Mouse (Mus musculus) CH12F3 (cell line): ENCODE measurements around the gene Ccnd3.
"Not testable (repeated sequence)": the region's sequence is repeated elsewhere in the genome, so short reads cannot be mapped to it uniquely, and the experiment has no call there.

Source experiments
- in situ Hi-C: fragments of 300-500 bp; cut with MboI; formaldehyde crosslinking; loops from 2 replicates; pipeline ENCODE4 v1.14.3; 2020; ENCODE audit warnings: low sequenced_read_pairs

Gene Ccnd3

DNA sequence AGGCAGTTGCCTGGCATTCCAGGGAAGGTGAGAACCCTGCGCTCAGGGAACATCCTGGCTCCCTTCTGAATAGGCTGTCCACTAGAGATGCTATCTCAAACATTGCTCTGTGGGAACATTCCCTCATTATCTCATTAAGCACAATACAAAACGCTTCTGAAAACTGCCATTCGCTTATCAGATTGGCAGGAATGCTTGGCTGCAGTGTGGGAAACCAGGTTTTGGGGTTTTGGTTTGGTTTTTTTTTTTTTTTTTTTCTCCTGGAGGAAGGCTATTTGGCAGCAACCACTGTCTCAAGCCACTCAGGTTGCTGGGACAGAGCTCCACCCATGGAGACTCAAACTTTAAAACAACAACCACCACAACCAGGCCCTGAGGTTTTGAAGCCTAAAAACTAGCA, 25.0 kb upstream of the Ccnd3 start:
- in situ Hi-C loops: loop anchor here (25.0 kb wide), 1 partner anchor 93 kb away; the partner anchor contains the start of gene Guca1b

- in situ Hi-C loops: loop anchor here (25.0 kb wide), 1 partner anchor 95 kb away; the partner anchor contains the start of gene Guca1b
Measured at GRCm38 (mm10) chr17:47482401-47482800, 22.4 kb upstream of the Ccnd3 start.

DNA sequence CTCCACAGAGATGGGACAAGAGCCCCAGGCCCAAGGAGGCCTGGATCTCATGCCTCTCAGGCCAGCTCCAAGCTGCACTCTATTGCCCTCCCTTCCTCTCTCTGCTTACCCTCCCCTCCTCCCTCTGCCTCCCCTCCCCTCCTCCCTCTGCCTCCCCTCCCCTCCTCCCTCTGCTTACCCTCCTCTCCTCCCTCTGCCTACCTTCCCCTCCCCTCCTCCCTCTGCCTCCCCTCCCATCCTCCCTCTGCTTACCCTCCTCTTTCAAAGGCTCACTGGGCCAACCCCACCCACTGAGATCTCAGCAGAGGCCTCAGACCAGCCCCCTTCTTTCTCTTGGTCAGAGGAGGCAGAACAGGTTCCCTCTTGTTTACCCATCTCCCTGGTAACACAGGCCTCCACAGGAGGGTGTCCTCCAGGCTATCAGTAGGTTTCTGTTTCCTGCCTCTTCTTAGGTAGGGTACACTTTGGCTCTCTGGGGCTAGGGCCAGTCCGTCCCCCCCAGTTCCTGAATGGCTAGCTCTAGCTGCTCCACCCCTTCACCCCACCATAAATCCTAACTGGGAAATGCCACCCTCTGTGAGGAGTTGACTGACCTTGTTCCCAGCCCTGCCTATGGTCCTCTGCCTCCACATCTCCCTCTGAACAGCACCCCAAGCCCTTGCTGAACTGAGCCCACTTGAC, 20.5 kb upstream of the Ccnd3 start:
- in situ Hi-C loops: loop anchor here (25.0 kb wide), 1 partner anchor 97 kb away; the partner anchor contains the start of gene Guca1b

DNA sequence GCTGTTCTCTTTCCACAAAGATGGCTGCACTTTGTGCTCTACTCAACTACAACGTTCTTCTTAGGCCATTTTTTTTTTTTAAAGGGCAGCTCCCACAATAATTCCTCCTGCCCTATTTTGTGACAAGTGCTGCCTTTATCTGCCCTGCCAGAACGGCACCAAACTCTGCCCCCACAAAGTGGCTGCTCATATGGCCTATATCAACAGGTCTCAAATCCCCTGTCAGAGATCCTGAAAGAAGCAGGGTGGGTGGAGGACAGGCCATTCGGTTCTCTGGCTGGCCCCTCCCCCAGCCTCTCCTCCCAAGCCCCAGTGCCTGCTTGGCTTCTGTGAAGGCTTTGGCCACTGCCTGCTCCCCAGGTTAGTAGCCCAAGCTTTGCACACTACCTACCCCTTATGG, 19.9 kb upstream of the Ccnd3 start:
- in situ Hi-C loops: loop anchor here (25.0 kb wide), 1 partner anchor 98 kb away; the partner anchor contains the start of gene Guca1b

GRCm38 (mm10) chr17:47485791-47486190, 19.1 kb upstream of the Ccnd3 start:
- in situ Hi-C loops: loop anchor here (25.0 kb wide), 1 partner anchor 98 kb away; the partner anchor contains the start of gene Guca1b

DNA sequence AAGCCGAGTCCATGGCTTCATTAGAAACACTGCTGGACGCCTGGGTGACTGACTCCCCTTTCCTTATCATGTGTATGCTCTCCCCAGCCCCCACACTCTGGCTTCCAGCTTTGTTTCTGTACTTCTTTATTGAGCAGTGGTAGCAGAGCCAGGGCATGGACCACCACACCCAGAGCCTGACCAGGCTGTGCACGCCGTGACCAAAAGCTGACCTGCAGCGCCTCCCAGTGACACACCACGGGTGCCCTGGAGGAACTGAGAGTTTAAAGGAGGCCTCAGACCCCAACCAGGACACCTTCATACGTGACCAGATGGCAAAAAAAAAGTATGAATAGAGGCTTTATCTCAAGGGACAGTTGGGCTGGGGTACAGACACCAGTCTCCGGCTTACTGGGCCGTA, 14.1 kb upstream of the Ccnd3 start:
- in situ Hi-C loops: loop anchor here (25.0 kb wide), 1 partner anchor 103 kb away; the partner anchor contains the start of gene Guca1b

DNA sequence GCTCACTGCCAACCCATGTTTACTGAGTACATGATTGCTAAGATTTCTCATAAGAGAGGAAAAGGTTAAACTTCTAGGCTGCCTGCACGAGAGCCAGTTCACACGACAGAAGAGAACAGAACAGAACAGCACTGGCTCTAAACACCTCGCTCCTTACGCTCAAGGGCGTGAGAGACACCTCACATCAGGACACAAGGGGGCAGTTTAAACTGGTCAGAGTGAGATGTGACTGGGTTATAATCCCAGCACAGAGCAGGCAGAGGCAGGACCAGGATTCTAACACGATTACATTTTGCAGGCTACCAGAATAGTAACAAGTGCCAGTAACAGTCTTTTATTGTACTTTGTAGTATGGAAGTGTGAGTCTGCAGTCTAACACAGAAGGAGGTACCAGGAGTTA, 12.1 kb upstream of the Ccnd3 start:
- in situ Hi-C loops: loop anchor here (25.0 kb wide), 1 partner anchor 105 kb away; the partner anchor contains the start of gene Guca1b

- in situ Hi-C loops: loop anchor here (25.0 kb wide), 1 partner anchor 106 kb away; the partner anchor contains the start of gene Guca1b
Measured at GRCm38 (mm10) chr17:47493653-47494052, 11.2 kb upstream of the Ccnd3 start.

- in situ Hi-C loops: loop anchor here (25.0 kb wide), 1 partner anchor 107 kb away; the partner anchor contains the start of gene Guca1b
Measured at GRCm38 (mm10) chr17:47494132-47494531, 10.7 kb upstream of the Ccnd3 start.

DNA sequence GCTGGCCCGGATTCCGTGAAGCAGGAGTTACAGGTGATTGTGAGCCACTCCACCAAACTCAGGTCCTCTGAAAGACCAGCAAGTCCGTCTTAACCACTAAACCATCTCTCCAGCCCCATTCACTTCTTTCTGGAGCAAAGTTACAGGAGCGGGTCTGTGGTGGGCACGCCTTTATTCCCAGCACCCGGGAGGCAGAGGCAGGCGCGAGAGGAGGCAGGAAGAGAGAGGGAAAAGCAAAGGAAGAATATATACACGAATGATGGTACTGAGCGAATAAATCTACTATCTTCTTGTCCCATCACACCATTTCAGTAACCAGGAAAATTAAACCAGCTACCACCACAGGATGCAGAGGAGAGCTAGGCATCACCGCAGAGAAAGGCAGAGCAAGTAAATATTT, 3.3 kb upstream of the Ccnd3 start:
- in situ Hi-C loops: no loop called here

DNA sequence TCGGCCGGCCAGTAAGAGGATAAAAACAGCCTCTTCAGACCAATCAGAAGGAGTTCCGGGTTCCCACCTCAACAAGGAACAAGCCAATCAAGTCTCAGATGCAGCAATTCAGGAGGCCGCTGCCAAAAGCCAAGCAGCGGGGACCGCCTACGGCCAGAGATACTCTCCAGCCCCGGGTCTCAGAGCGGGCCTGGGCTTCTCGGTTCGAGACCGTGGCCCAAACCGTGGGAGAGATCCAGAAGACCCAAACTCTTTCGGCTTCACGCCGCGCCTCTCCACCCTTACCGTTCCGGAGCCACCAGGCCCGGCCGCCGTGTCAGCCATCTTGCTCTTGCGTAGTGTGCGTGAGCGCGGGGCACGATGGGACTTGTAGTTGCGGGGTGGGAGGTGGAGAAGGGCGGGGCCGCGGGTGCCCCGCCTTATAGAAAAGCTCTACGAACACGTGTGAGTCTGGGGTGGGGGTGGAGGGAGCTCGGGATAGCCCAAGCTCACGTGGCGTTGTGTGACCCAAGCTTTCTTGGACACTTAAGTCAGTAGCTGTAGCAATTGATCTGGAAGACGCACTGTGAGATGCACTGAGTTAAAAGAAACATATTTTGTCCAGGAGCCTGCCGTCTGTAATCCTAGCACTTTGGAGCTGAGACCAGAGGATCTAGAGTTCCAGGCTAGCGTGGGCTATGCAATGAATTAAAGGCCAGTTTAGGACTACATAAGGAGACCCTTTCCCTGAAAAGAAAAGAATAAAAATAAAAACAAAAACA, 2.7 kb upstream of the Ccnd3 start, which contains the start of gene Taf8:
TSS of gene Taf8 (minus strand) at position 347 of the 761 bp plus-strand sequence.
- in situ Hi-C loops: no loop called here

- in situ Hi-C loops: not testable (repeated sequence)
Measured at GRCm38 (mm10) chr17:47502707-47503045, 2.2 kb upstream of the Ccnd3 start.

DNA sequence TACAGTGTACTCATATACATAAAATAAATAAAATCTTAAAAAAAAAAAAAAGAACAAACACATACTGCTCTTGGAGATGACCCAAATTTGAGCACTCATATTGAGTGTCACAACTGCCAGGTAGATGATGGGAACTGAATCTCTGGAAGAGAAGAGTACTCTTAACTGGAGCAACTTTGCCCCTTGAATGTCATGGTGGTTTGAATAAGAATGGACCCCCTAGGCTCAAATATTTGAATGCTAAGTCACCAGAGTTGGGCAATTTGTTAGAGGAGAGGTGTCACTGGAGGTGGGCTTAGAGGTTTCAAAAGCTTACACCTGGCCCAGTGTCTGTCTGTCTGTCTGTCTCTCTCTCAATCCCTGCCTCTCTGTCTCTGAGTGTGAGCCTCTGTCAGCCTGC, 1.2 kb upstream of the Ccnd3 start:
- in situ Hi-C loops: no loop called here

DNA sequence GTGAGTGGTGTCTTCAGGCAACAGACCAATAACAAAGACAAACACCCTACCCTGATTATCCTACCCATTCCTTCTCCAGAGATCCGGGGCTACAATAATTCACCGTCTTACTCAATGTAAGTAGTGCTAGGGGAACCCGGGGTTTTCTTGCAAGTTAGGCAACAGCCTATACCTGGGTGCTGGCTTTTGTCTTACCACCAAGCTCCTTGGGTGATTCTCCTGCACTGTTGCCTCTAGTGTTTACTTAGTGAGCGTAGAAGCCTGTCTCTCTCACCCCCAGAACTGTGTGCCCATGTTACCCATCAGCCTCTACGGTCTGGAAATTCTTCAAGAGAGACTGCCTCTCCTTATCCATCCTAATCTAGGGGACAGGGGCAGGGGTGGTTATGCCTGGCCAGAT, 623 bp upstream of the Ccnd3 start:
- in situ Hi-C loops: no loop called here

DNA sequence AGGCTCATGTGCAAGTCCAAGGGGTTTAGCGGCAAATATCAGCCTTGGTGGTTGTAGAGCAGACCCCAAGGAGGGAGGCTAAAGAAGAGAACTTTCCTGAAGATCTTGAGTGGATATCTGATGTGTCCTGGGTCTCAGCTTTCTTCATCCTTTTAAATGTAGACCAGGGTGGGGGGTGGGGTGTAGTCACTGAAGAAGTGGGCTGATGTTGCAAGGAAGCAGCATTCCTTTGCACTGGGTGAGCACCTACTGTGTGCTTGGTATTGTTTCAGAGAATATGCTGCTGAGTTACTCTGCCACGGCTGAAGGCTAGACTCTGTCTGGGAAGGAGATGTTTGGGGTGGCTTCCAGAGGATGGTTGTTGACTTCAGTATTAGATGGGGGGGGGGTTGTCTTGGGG, 715 bp downstream of the Ccnd3 start:
- in situ Hi-C loops: no loop called here

- in situ Hi-C loops: no loop called here
Measured at GRCm38 (mm10) chr17:47506042-47506441, 1.2 kb downstream of the Ccnd3 start.

DNA sequence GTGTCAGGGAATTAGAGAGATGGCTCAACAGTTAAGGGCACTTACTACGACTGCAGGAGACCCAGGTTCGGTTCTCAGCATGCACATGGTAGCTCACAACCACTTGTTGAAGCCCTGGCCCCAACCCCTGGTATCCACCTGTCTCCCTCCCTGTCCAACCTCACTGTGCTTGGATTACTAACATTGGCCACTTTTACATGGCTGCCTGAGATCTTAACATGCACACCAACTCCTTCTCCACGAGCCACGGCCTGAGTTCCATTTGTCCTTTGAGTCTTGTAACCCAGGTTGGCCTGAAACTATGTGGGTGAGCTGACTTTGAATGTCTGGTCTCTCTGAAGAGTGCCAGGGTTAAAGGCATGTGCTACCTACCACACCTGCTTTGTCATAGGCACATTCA, 1.8 kb downstream of the Ccnd3 start:
- in situ Hi-C loops: no loop called here

DNA sequence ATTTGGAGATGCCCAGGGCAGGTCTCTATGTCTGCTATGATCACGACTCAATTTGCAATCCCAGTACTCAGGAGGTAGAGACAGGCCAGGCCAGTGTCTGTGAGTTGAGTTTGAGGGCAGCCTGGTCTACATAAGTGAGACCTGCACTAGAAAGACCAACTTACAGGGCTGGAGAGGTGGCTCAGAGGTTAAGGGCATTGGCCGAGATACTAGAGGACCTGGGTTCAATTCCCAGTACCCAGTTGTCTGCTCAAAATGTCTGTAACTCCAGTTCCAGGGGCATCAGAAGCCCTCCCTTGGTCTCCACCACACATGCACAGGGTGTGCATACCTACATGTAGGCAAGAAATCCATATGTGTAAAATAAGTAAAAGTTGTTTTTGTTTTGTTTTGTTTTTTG, 2.7 kb downstream of the Ccnd3 start:
- in situ Hi-C loops: no loop called here

DNA sequence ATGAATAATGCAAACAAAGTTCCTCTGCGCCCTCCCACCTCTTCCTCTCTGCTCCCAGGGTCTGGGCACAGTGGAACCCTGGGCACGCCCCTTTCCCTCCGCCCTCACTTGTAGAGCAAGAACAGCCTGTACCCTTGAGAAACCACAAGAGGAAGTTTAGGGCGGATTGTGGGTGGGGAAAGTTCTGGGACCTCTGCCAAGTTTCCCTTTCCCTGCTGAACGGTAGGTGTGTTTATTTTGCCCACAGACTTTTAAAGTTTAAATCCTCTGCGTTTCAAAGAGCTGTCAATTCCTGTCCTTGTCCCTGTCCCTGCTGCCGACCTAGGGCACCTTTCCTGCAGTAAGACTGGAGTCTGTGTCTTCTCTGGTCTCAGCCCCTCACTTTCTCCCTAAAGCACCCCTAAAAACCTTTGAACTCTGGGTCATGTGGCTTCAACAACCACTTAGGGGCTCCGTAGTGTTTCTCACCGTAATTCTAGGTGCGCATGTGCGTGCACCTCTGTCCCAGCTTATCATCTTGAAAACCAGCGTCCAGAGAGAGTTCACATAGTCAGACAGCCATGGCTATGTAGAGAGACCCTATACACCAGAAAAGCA, 3.3 kb downstream of the Ccnd3 start:
- in situ Hi-C loops: no loop called here

DNA sequence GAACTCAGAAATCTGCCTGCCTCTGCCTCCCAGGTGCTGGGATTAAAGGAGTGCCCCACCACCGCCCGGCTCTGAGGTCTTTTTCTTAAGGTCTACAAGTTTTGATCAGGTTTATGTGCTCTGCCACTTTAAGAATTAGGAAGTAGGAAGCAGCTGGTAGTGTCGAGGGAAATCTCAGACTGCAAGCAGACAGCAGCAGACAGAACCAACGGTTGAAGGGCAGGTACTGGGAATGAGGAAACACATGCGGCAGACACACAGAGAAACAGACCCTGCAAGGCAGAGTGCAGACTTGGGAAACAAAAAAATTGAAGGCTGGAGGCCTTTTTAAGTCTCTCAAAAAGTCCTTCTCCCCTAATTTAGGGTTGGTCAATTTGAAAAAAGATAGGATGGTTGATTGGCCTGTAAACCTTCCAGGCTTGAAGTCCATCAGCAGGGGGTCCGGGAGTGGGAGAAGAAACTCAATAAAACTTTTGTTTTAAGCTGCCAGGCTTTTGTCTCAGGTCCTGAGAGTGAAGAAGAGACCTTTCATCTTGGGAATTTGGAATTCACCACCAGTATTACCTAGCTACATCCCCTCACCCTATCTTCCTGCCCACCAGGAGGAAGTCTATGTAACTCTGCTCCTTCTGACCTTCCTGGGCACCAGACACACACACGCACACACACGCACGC, 4.3 kb downstream of the Ccnd3 start:
- in situ Hi-C loops: no loop called here
